Mouse (Mus musculus) limb, embryonic 11.5 days (tissue): ENCODE measurements at regions not wholly inside any gene's neighbourhood (a gene's known extent, or its start where the extent isn't known, plus 50 kb on each side); places are given as distances from the start of the nearest gene placed in this dataset.

Experiments used
- ATAC-seq: fragments of 200-750 bp; cut with Nextera tagmentation; 2 replicates; pipeline ENCODE4 v1.8.0; 2017; ENCODE audit warnings: low read depth; ENCODE audit not compliant: insufficient number of reproducible peaks, low FRiP score, low TSS enrichment
- DNase-seq: peaks from one replicate; pipeline ENCODE4 v3.0.0-alpha.2; 2015; ENCODE audit warnings: low spot score
- H3K27ac ChIP-seq: fragments of 300-500 bp; sonication (generic); replicated peaks from 2 replicates; pipeline ENCODE4 v1.5.1; 2014; ENCODE audit warnings: low read depth, mild to moderate bottlenecking, low read length
- H3K27me3 ChIP-seq: fragments of 300-500 bp; sonication (generic); 2 replicates; pipeline ENCODE4 v1.6.1; 2014; ENCODE audit warnings: mild to moderate bottlenecking, low read length, mixed read lengths; ENCODE audit not compliant: control insufficient read depth, insufficient read depth
- H3K36me3 ChIP-seq: fragments of 300-500 bp; sonication (generic); 2 replicates; pipeline ENCODE4 v1.6.1; 2014; ENCODE audit warnings: mild to moderate bottlenecking, low read length, moderate library complexity, mixed read lengths; ENCODE audit not compliant: control insufficient read depth, insufficient read depth
- H3K4me1 ChIP-seq: fragments of 300-500 bp; sonication (generic); 2 replicates; pipeline ENCODE4 v1.6.1; 2014; ENCODE audit warnings: low read length, mixed read lengths; ENCODE audit not compliant: control insufficient read depth, insufficient read depth
- H3K4me2 ChIP-seq: fragments of 300-500 bp; sonication (generic); 2 replicates; pipeline ENCODE4 v1.6.1; 2014; ENCODE audit warnings: low read depth, mild to moderate bottlenecking, moderate library complexity; ENCODE audit not compliant: severe bottlenecking
- H3K4me3 ChIP-seq: fragments of 300-500 bp; sonication (generic); 2 replicates; pipeline ENCODE4 v1.5.1; 2014; ENCODE audit warnings: low read depth, low read length
- H3K9ac ChIP-seq: fragments of 300-500 bp; sonication (generic); 2 replicates; pipeline ENCODE4 v1.6.1; 2014; ENCODE audit warnings: mild to moderate bottlenecking, low read length
- H3K9me3 ChIP-seq: fragments of 300-500 bp; sonication (generic); 2 replicates; pipeline ENCODE4 v1.6.1; 2016; ENCODE audit warnings: low read length; ENCODE audit not compliant: control insufficient read depth
- WGBS: fragments of 180-500 bp; shearing (Covaris S2); extraction: QIAGEN DNeasy Blood & Tissue Kit; methylation state at CpG from one replicate; pipeline ENCODE4 v1.1.7; 2014; 5-methylcytosine and 5-hydroxymethylcytosine counted together

- Histone ChIP-seq H3K36me3 (no peaks in the 10 kb centered on the region), H3K9ac (no peak overlapping the region), H3K4me2 (no peak overlapping the region), H3K27me3 (no peaks in the 10 kb centered on the region), H3K27ac (no peak overlapping the region), H3K9me3 (no peaks in the 10 kb centered on the region), H3K4me3 (no peak overlapping the region), H3K4me1 (no peaks in the 10 kb centered on the region)
- ATAC-seq: no peak
- 66% methylated on average over 4 of the region's 4 CpGs for WGBS
- DNase-seq: no peak
Measured at GRCm38 (mm10) chr12:92152043-92152921, 303.3 kb upstream of the Sel1l start.

GRCm38 (mm10) chr12:92137539-92137938 lies 288.6 kb upstream of the Sel1l start:
- no peak overlapping the region for H3K27ac ChIP-seq
- no peaks in the 10 kb centered on the region for H3K36me3 ChIP-seq
- DNase-seq (no peak), ATAC-seq (no peak)
- H3K4me2 ChIP-seq: no peak overlapping the region
- no peak overlapping the region for H3K4me3 ChIP-seq
- WGBS: 77% methylated on average over 4 of the region's 4 CpGs
- no peaks in the 10 kb centered on the region for H3K4me1 ChIP-seq
- H3K9ac ChIP-seq: no peak overlapping the region
- H3K9me3 ChIP-seq: no peaks in the 10 kb centered on the region
- no peaks in the 10 kb centered on the region for H3K27me3 ChIP-seq

GRCm38 (mm10) chr12:92127648-92128047 lies 278.7 kb upstream of the Sel1l start:
- Histone ChIP-seq H3K9ac (no peak overlapping the region), H3K4me2 (no peak overlapping the region), H3K9me3 (no peaks in the 10 kb centered on the region), H3K27me3 (no peaks in the 10 kb centered on the region), H3K27ac (no peak overlapping the region), H3K4me1 (no peaks in the 10 kb centered on the region), H3K4me3 (no peak overlapping the region), H3K36me3 (no peaks in the 10 kb centered on the region)
- DNase-seq (no peak), ATAC-seq (no peak)
- WGBS: 88% methylated on average over 6 of the region's 6 CpGs

- WGBS: 62% methylated on average over 6 of the region's 6 CpGs
- Histone ChIP-seq H3K36me3 (no peaks in the 10 kb centered on the region), H3K9me3 (no peaks in the 10 kb centered on the region), H3K27me3 (no peaks in the 10 kb centered on the region), H3K4me1 (no peaks in the 10 kb centered on the region), H3K9ac (no peak overlapping the region), H3K4me3 (no peak overlapping the region), H3K27ac (no peak overlapping the region), H3K4me2 (no peak overlapping the region)
- ATAC-seq (no peak), DNase-seq (no peak)
Measured at GRCm38 (mm10) chr12:92120164-92120815, 271.3 kb upstream of the Sel1l start.

- DNase-seq (no peak), ATAC-seq (no peak)
- WGBS: 47% methylated on average over 3 of the region's 3 CpGs
- H3K36me3 ChIP-seq: no peaks in the 10 kb centered on the region
- H3K4me2 ChIP-seq: no peak overlapping the region
- no peaks in the 10 kb centered on the region for H3K27me3 ChIP-seq
- H3K4me1 ChIP-seq: no peaks in the 10 kb centered on the region
- H3K9ac ChIP-seq: no peak overlapping the region
- no peaks in the 10 kb centered on the region for H3K9me3 ChIP-seq
- H3K27ac ChIP-seq: no peak overlapping the region
- no peak overlapping the region for H3K4me3 ChIP-seq
Measured at GRCm38 (mm10) chr12:92109615-92110014, 260.7 kb upstream of the Sel1l start.

GRCm38 (mm10) chr12:92100080-92100479 lies 251.1 kb upstream of the Sel1l start:
- Histone ChIP-seq H3K4me3 (no peak overlapping the region), H3K4me2 (no peak overlapping the region), H3K9me3 (no peaks in the 10 kb centered on the region), H3K4me1 (no peaks in the 10 kb centered on the region), H3K27me3 (no peaks in the 10 kb centered on the region), H3K27ac (no peak overlapping the region), H3K36me3 (no peaks in the 10 kb centered on the region), H3K9ac (no peak overlapping the region)
- ATAC-seq (no peak), DNase-seq (no peak)
- 83% methylated on average over 4 of the region's 4 CpGs for WGBS

GRCm38 (mm10) chr12:92092794-92093365 lies 243.9 kb upstream of the Sel1l start:
- Histone ChIP-seq H3K9me3 (no peaks in the 10 kb centered on the region), H3K4me2 (no peak overlapping the region), H3K4me3 (no peak overlapping the region), H3K9ac (no peak overlapping the region), H3K36me3 (no peaks in the 10 kb centered on the region), H3K4me1 (no peaks in the 10 kb centered on the region), H3K27me3 (no peaks in the 10 kb centered on the region), H3K27ac (no peak overlapping the region)
- 82% methylated on average over 10 of the region's 10 CpGs for WGBS
- ATAC-seq: no peak
- DNase-seq: no peak

- 87% methylated on average over 10 of the region's 10 CpGs for whole genome bisulfite sequencing
- ATAC-seq (no peak), DNase-seq (no peak)
- Histone ChIP-seq H3K9me3 (no peaks in the 10 kb centered on the region), H3K4me3 (no peak overlapping the region), H3K4me1 (no peaks in the 10 kb centered on the region), H3K36me3 (no peaks in the 10 kb centered on the region), H3K27me3 (no peaks in the 10 kb centered on the region), H3K9ac (no peak overlapping the region), H3K27ac (no peak overlapping the region), H3K4me2 (no peak overlapping the region)
Measured at GRCm38 (mm10) chr12:92073209-92073608, 224.3 kb upstream of the Sel1l start.
